18 mouse cellular contexts compared by ENCODE assay signal in genomic region chr3:93548541-93549266, GRCm38 (mm10). TPM values are rescaled to one million over a fixed set of nuclear protein-coding genes. Genes with fewer than 3 reads are reported as not detected.
A peak's percentile ranks its signal among the peaks of the same experiment; 100 is the strongest.
DNase-seq lines count a peak whose midpoint lies in the region; ATAC-seq and TF ChIP-seq lines count a peak whose summit lies in the region.
"Had no signal": no experiment of that assay in that cellular context is flagged by ENCODE, and none has a peak within 500 bp of the region (broad histone marks: within the 10 kb centered on the region; RNA-seq: fewer than 3 reads in every experiment).

No protein-coding gene starts in this region.

- TF ChIP-seq POLR2A in spleen, adult 2 months (IDR thresholded peaks at IDR 0.05; ENCODE audit: low read depth, low read length) = no peak; the same call in 1 of the 2 replicates
- no peak for TF ChIP-seq POLR2A in cerebellum, adult 2 months (IDR thresholded peaks at IDR 0.05; ENCODE audit: borderline replicate concordance, insufficient read depth, low read length)

- H3K4me3 ChIP-seq in spleen, adult 2 months (ENCODE audit: extremely low read depth, insufficient read depth, insufficient read length) = no peak overlapping the region
- no peak overlapping the region for H3K4me3 ChIP-seq in cerebellum, adult 2 months (replicated peaks; ENCODE audit: insufficient read depth, low read depth, low read length)
- no peak overlapping the region for H3K4me3 ChIP-seq in neural tube, embryonic 15.5 days (replicated peaks)
- H3K4me3 ChIP-seq: heart, embryonic 10.5 days; hindbrain, embryonic 15.5 days; limb, embryonic 13.5 days; midbrain, embryonic 15.5 days; neural tube, embryonic 12.5 days had no signal

- under 1% methylated on average over 6 of the region's 6 CpGs for WGBS in spleen, adult 2 months
- WGBS in cerebellum, adult 2 months = 71% methylated on average over 5 of the region's 6 CpGs
- WGBS in neural tube, embryonic 15.5 days = 64% methylated on average over 5 of the region's 6 CpGs

- peaks cover 35% of the 10 kb centered on the region for H3K4me1 ChIP-seq in spleen, adult 2 months (ENCODE audit: control insufficient read depth, insufficient read depth, insufficient read length)
- no peaks in the 10 kb centered on the region for H3K4me1 ChIP-seq in cerebellum, adult 2 months (ENCODE audit: control insufficient read depth, insufficient read depth, low read length)
- no peaks in the 10 kb centered on the region for H3K4me1 ChIP-seq in neural tube, embryonic 15.5 days
- H3K4me1 ChIP-seq: heart, embryonic 10.5 days; hindbrain, embryonic 15.5 days; midbrain, embryonic 15.5 days; neural tube, embryonic 12.5 days had no signal

- no peaks in the 10 kb centered on the region for H3K36me3 ChIP-seq in spleen, adult 2 months (ENCODE audit: control insufficient read depth, insufficient read depth, low read length)
- H3K36me3 ChIP-seq in neural tube, embryonic 15.5 days = no peaks in the 10 kb centered on the region
- H3K36me3 ChIP-seq: heart, embryonic 10.5 days; hindbrain, embryonic 15.5 days; limb, embryonic 13.5 days; midbrain, embryonic 15.5 days; neural tube, embryonic 12.5 days had no signal

- no peak overlapping the region for H3K9ac ChIP-seq in neural tube, embryonic 15.5 days (replicated peaks)
- H3K9ac ChIP-seq: hindbrain, embryonic 15.5 days; limb, embryonic 13.5 days; lung, embryonic 14.5 days; midbrain, embryonic 15.5 days; neural tube, embryonic 12.5 days had no signal

- H3K4me2 ChIP-seq in neural tube, embryonic 15.5 days = no peak overlapping the region
- H3K4me2 ChIP-seq: hindbrain, embryonic 15.5 days; limb, embryonic 13.5 days; lung, embryonic 14.5 days; midbrain, embryonic 15.5 days; neural tube, embryonic 12.5 days had no signal

- peak; percentile 18 for ATAC-seq in granulocyte monocyte progenitor cell, adult 5-6 weeks (replicated peaks; ENCODE audit: poor library complexity, severe bottlenecking)
- ATAC-seq in neutrophil, adult 5-6 weeks (ENCODE audit: extremely low read depth, insufficient number of reproducible peaks, low FRiP score, poor library complexity, severe bottlenecking) = 0 out of 2 replicates have a peak, but pooled peaks have one; percentile 20
- no peak for ATAC-seq in neural tube, embryonic 15.5 days (ENCODE audit: low FRiP score)
- ATAC-seq: forebrain, embryonic 16.5 days; midbrain, embryonic 15.5 days had no signal

- H3K9me3 ChIP-seq in neural tube, embryonic 15.5 days (replicated peaks) = no peaks in the 10 kb centered on the region
- H3K9me3 ChIP-seq: heart, embryonic 10.5 days; hindbrain, embryonic 15.5 days; limb, embryonic 13.5 days; midbrain, embryonic 15.5 days; neural tube, embryonic 12.5 days had no signal

- H3K27ac ChIP-seq in spleen, adult 2 months (ENCODE audit: insufficient read depth, low read length) = peak overlapping the region; percentile 96
- no peak overlapping the region for H3K27ac ChIP-seq in cerebellum, adult 2 months (ENCODE audit: insufficient read depth, low read length)
- H3K27ac ChIP-seq in neural tube, embryonic 15.5 days (replicated peaks) = no peak overlapping the region
- H3K27ac ChIP-seq: heart, embryonic 10.5 days; hindbrain, embryonic 15.5 days; limb, embryonic 13.5 days; macrophage; midbrain, embryonic 15.5 days; neural tube, embryonic 12.5 days had no signal

- no peaks in the 10 kb centered on the region for H3K27me3 ChIP-seq in spleen, adult 2 months (ENCODE audit: control insufficient read depth, insufficient read depth, low read length)
- no peaks in the 10 kb centered on the region for H3K27me3 ChIP-seq in cerebellum, adult 2 months (ENCODE audit: control insufficient read depth, insufficient read depth, low read length)
- peaks cover 5% of the 10 kb centered on the region; the same call in 1 of the 2 replicates for H3K27me3 ChIP-seq in neural tube, embryonic 15.5 days (replicated peaks)
- H3K27me3 ChIP-seq: hindbrain, embryonic 15.5 days; midbrain, embryonic 15.5 days; neural tube, embryonic 12.5 days had no signal

- TF ChIP-seq CTCF in spleen, adult 2 months (IDR thresholded peaks at IDR 0.05; ENCODE audit: extremely low read depth, insufficient read depth, insufficient read length, insufficient replicate concordance) = no peak
- no peak for TF ChIP-seq CTCF in cerebellum, adult 2 months (IDR thresholded peaks at IDR 0.05; ENCODE audit: borderline replicate concordance, insufficient read depth, low read depth, low read length)

- DNase-seq in spleen, adult 2 months (ENCODE audit: low read depth in 1 of 2, low spot score in 2 of 2) = peak in 1 of 2 experiments; percentile 53
- no peak for DNase-seq in spleen, postnatal 14 days (ENCODE audit: low spot score in 2 of 2)
- peak; percentile 65 for DNase-seq in CD4-positive, CD25-positive, alpha-beta regulatory T cell, adult 2 months (ENCODE audit: low read depth, low spot score)
- DNase-seq in cerebellum, adult 2 months = no peak
- DNase-seq in adrenal gland, adult 8-10 months = no peak
- DNase-seq: adrenal gland, adult 2 months; cerebellum, adult 9-10 months; lung, embryonic 14.5 days had no signal

RNA-seq across cellular contexts. Expression of gene S100a10, which starts 6.2 kb away (rescaled TPM):
- 36.2 and 39.0 TPM in 2 replicates for polyA plus RNA-seq in spleen, adult 2 months (2012; rRNA removed)
- 146 and 257 TPM in 2 replicates for total RNA-seq in granulocyte monocyte progenitor cell, adult 5-6 weeks (2014; fragmentation: Nextera tagmentation)
- total RNA-seq in granulocyte monocyte progenitor cell, adult 5-6 weeks (2017) = 203 and 212 TPM in 2 replicates
- 406 and 416 TPM in 2 replicates for total RNA-seq in neutrophil, adult 5-6 weeks (2017)
- 60.1 and 60.6 TPM in 2 replicates for polyA plus RNA-seq in cerebellum, adult 2 months (2012; rRNA removed)
- 284 and 336 TPM in 2 replicates for polyA plus RNA-seq in neural tube, embryonic 15.5 days (2015; fragmentation: Nextera tagmentation; extraction: Ambion mirVana)
- total RNA-seq in adrenal gland, adult 8-10 months (2022) = 100 to 1,000 TPM; 108 to 159 (median 130) TPM

RNA-seq across cellular contexts. Expression of gene S100a11, which starts 28.4 kb away (rescaled TPM):
- 69.2 and 72.5 TPM in 2 replicates for polyA plus RNA-seq in spleen, adult 2 months (2012; rRNA removed)
- total RNA-seq in granulocyte monocyte progenitor cell, adult 5-6 weeks (2014; fragmentation: Nextera tagmentation) = 1,372 and 1,648 TPM in 2 replicates
- total RNA-seq in granulocyte monocyte progenitor cell, adult 5-6 weeks (2017) = 77.7 and 97.8 TPM in 2 replicates
- 584 and 660 TPM in 2 replicates for total RNA-seq in neutrophil, adult 5-6 weeks (2017)
- polyA plus RNA-seq in cerebellum, adult 2 months (2012; rRNA removed) = 25.5 and 25.9 TPM in 2 replicates
- 235 and 481 TPM in 2 replicates for polyA plus RNA-seq in neural tube, embryonic 15.5 days (2015; fragmentation: Nextera tagmentation; extraction: Ambion mirVana)
- 100 to 1,000 TPM; 161 to 194 (median 182) TPM for total RNA-seq in adrenal gland, adult 8-10 months (2022)
